Comparison of ENCODE assay signal across 8 mouse cellular contexts in the genomic region with DNA sequence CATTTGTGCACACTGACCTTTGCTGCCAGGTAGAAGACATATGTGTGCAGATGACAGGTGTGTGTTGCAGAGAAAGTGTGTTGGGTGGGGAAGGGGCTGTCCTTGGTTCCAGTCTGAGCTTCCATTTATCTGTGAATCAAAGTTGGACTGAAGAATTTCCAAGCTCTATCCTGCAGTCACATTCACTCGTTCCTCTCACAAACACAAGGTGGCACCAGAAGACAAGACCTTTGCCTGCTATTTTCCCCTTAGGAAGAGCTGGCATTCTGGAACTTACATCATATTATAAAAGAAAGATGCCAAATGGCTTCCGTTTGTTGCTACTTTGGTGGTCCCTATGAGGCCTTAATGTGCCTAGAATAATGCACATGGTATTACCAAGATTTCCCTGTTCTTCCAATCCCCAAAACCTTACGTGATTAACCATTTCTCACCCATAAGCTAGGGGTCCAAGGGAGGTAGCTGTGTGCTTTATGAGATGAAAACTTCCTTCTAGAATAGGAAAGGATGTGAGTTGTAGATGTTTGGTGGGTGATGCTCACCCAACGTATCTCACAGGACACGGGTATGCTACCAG. TPM values are rescaled to one million over a fixed set of nuclear protein-coding genes. Genes with fewer than 3 reads are reported as not detected.
DNase-seq lines count a peak whose midpoint lies in the region; ATAC-seq and TF ChIP-seq lines count a peak whose summit lies in the region.

No protein-coding gene starts in this region.

- H3K9me3 ChIP-seq in heart, embryonic 12.5 days (replicated peaks), result peaks cover 5% of the 10 kb centered on the region
- no peaks in the 10 kb centered on the region for H3K9me3 ChIP-seq in neural tube, embryonic 15.5 days (replicated peaks)

- no peaks in the 10 kb centered on the region for H3K36me3 ChIP-seq in heart, embryonic 12.5 days
- no peaks in the 10 kb centered on the region for H3K36me3 ChIP-seq in neural tube, embryonic 15.5 days
- no peaks in the 10 kb centered on the region for H3K36me3 ChIP-seq in thymus, adult 2 months (ENCODE audit: control insufficient read depth, insufficient read depth, low read length)

- no peak for ATAC-seq in heart, embryonic 12.5 days (ENCODE audit: insufficient number of reproducible peaks, low FRiP score)
- peak; percentile 40; the same call in 1 of the 2 replicates for ATAC-seq in cerebellum, adult (ENCODE audit: insufficient number of reproducible peaks, low FRiP score, low TSS enrichment)
- ATAC-seq in neural tube, embryonic 15.5 days (ENCODE audit: low FRiP score), result peak; percentile 76

- 47% methylated on average over 5 of the region's 5 CpGs for WGBS in heart, embryonic 12.5 days
- WGBS in neural tube, embryonic 15.5 days, result 45% methylated on average over 5 of the region's 5 CpGs
- WGBS in thymus, adult 2 months, result 60% methylated on average over 5 of the region's 5 CpGs

- H3K4me3 ChIP-seq in heart, embryonic 12.5 days, result no peak overlapping the region
- no peak overlapping the region for H3K4me3 ChIP-seq in neural tube, embryonic 15.5 days (replicated peaks)
- H3K4me3 ChIP-seq in thymus, adult 2 months (ENCODE audit: control insufficient read depth, insufficient read depth, low read length), result no peak overlapping the region

- no peak for TF ChIP-seq POLR2A in thymus, adult 2 months (IDR thresholded peaks at IDR 0.05; ENCODE audit: control insufficient read depth, extremely low read depth, insufficient read depth, low read length, poor library complexity)

- H3K4me2 ChIP-seq in heart, embryonic 12.5 days, result no peak overlapping the region
- H3K4me2 ChIP-seq in neural tube, embryonic 15.5 days, result no peak overlapping the region

- peak; percentile 47 to 73 for DNase-seq in heart, adult 18-20 months
- DNase-seq in frontal cortex, adult 2 months (ENCODE audit: extremely low spot score in 1 of 2, low spot score in 1 of 2), result peak; percentile 35 to 85
- peak; percentile 55 to 61 for DNase-seq in kidney, adult 8-10 months
- DNase-seq in left cerebral cortex, postnatal 36 days (ENCODE audit: low spot score in 2 of 2), result peak; percentile 45 to 54
- DNase-seq in thymus, adult 2 months, result no peak

- no peak overlapping the region for H3K27ac ChIP-seq in heart, embryonic 12.5 days (ENCODE audit: poor library complexity, severe bottlenecking)
- no peak overlapping the region for H3K27ac ChIP-seq in neural tube, embryonic 15.5 days (replicated peaks)
- no peak overlapping the region for H3K27ac ChIP-seq in thymus, adult 2 months (ENCODE audit: control insufficient read depth, insufficient read depth, low read length)

- H3K27me3 ChIP-seq in heart, embryonic 12.5 days (replicated peaks), result no peaks in the 10 kb centered on the region
- H3K27me3 ChIP-seq in neural tube, embryonic 15.5 days (replicated peaks), result no peaks in the 10 kb centered on the region; the same call in 1 of the 2 replicates
- H3K27me3 ChIP-seq in thymus, adult 2 months (ENCODE audit: control insufficient read depth, insufficient read depth, low read length), result no peaks in the 10 kb centered on the region

- intact Hi-C loops in left cerebral cortex, postnatal 36 days (cut with DNase I), result loop anchor here (1.0 to 5.0 kb wide), 3 partner anchors 144 to 434 kb away; no protein-coding TSS in a partner anchor

- H3K9ac ChIP-seq in heart, embryonic 12.5 days, result no peak overlapping the region
- H3K9ac ChIP-seq in neural tube, embryonic 15.5 days (replicated peaks), result no peak overlapping the region

- peaks cover 10% of the 10 kb centered on the region; the same call in 1 of the 2 replicates for H3K4me1 ChIP-seq in heart, embryonic 12.5 days (replicated peaks)
- H3K4me1 ChIP-seq in neural tube, embryonic 15.5 days, result peaks cover 3% of the 10 kb centered on the region; the same call in 1 of the 2 replicates
- no peaks in the 10 kb centered on the region for H3K4me1 ChIP-seq in thymus, adult 2 months (replicated peaks; ENCODE audit: control insufficient read depth, insufficient read depth, low read length)

- no peak for TF ChIP-seq CTCF in thymus, adult 2 months (IDR thresholded peaks at IDR 0.05; ENCODE audit: borderline replicate concordance, control insufficient read depth, extremely low read depth, insufficient read depth, low read length, poor library complexity)

RNA-seq across cellular contexts. Expression of a gene that starts 45.1 kb away (rescaled TPM):
- total RNA-seq in heart, adult 18-20 months (2021), result 10 to 100 TPM; 26.3 to 30.0 TPM
- polyA plus RNA-seq in heart, embryonic 12.5 days (2016; fragmentation: Nextera tagmentation; extraction: Ambion mirVana), result 19.7 and 22.2 TPM in 2 replicates
- polyA plus RNA-seq in frontal cortex, adult 2 months (2012; rRNA removed), result 2.1 and 2.6 TPM in 2 replicates
- 1 to 10 TPM; 3.3 to 3.4 TPM for total RNA-seq in left cerebral cortex, postnatal 36 days (2021)
- 1.8 and 2.3 TPM in 2 replicates for polyA plus RNA-seq in neural tube, embryonic 15.5 days (2015; fragmentation: Nextera tagmentation; extraction: Ambion mirVana)
- 3.0 and 4.0 TPM in 2 replicates for polyA plus RNA-seq in thymus, adult 2 months (2012; rRNA removed)

RNA-seq across cellular contexts. Expression of a gene that starts 53.3 kb away (rescaled TPM):
- not detected for total RNA-seq in heart, adult 18-20 months (2021)
- 1.1 and 1.2 TPM in 2 replicates for polyA plus RNA-seq in heart, embryonic 12.5 days (2016; fragmentation: Nextera tagmentation; extraction: Ambion mirVana)
- polyA plus RNA-seq in frontal cortex, adult 2 months (2012; rRNA removed), result 0.40 and 0.66 TPM in 2 replicates
- under 1 TPM; 0.30 to 0.39 TPM for total RNA-seq in left cerebral cortex, postnatal 36 days (2021)
- polyA plus RNA-seq in neural tube, embryonic 15.5 days (2015; fragmentation: Nextera tagmentation; extraction: Ambion mirVana), result 0.31 and 0.54 TPM in 2 replicates
- polyA plus RNA-seq in thymus, adult 2 months (2012; rRNA removed), result 0.09 and 0.11 TPM in 2 replicates
